Mouse (Mus musculus) limb, embryonic 14.5 days (tissue): ENCODE results near the gene Rrp9. TPM values are rescaled to one million over a fixed set of nuclear protein-coding genes. Genes with fewer than 3 reads are reported as not detected.

ENCODE experiments used
- ATAC-seq: fragments of 200-750 bp; cut with Nextera tagmentation; 2 replicates; pipeline ENCODE4 v1.8.0; 2017; ENCODE audit warnings: low read depth, moderate number of reproducible peaks, moderate TSS enrichment; ENCODE audit not compliant: low FRiP score
- DNase-seq: peaks from one replicate; pipeline ENCODE4 v3.0.0-alpha.2; 2015; ENCODE audit warnings: low spot score
- H3K27ac ChIP-seq: fragments of 300-500 bp; sonication (generic); replicated peaks from 2 replicates; pipeline ENCODE4 v1.5.1; 2014; ENCODE audit warnings: low read depth, mild to moderate bottlenecking, low read length, moderate library complexity, mixed read lengths
- H3K27me3 ChIP-seq: fragments of 300-500 bp; sonication (generic); 2 replicates; pipeline ENCODE4 v1.6.1; 2014; ENCODE audit warnings: low read length, mixed read lengths; ENCODE audit not compliant: control insufficient read depth, insufficient read depth
- H3K36me3 ChIP-seq: fragments of 300-500 bp; sonication (generic); 2 replicates; pipeline ENCODE4 v1.6.1; 2014; ENCODE audit warnings: mild to moderate bottlenecking, low read length, moderate library complexity, mixed read lengths; ENCODE audit not compliant: control insufficient read depth, insufficient read depth
- H3K4me1 ChIP-seq: fragments of 300-500 bp; sonication (generic); 2 replicates; pipeline ENCODE4 v1.6.1; 2014; ENCODE audit warnings: antibody characterized with exemption, low read length, mixed read lengths; ENCODE audit not compliant: control insufficient read depth, insufficient read depth
- H3K4me2 ChIP-seq: fragments of 300-500 bp; sonication (generic); replicated peaks from 2 replicates; pipeline ENCODE4 v1.6.1; 2014; ENCODE audit warnings: low read depth, mild to moderate bottlenecking, low read length, moderate library complexity; ENCODE audit not compliant: severe bottlenecking
- H3K4me3 ChIP-seq: fragments of 300-500 bp; sonication (generic); replicated peaks from 2 replicates; pipeline ENCODE4 v1.5.1; 2014; ENCODE audit warnings: low read length
- H3K9ac ChIP-seq: fragments of 300-500 bp; sonication (generic); 2 replicates; pipeline ENCODE4 v1.6.1; 2014; ENCODE audit warnings: mild to moderate bottlenecking, low read depth, low read length, moderate library complexity; ENCODE audit not compliant: severe bottlenecking
- H3K9me3 ChIP-seq: fragments of 300-500 bp; sonication (generic); 2 replicates; pipeline ENCODE4 v1.6.1; 2016; ENCODE audit warnings: low read length; ENCODE audit not compliant: control insufficient read depth
- POLR2A ChIP-seq: fragments of 200-500 bp; IDR thresholded peaks from 2 replicates; pipeline ENCODE4 v1.8.0; 2012; ENCODE audit warnings: inconsistent platforms, mild to moderate bottlenecking, moderate library complexity, borderline replicate concordance; ENCODE audit not compliant: insufficient read depth, insufficient read length; ENCODE audit errors: extremely low read depth
- WGBS: fragments of 180-500 bp; shearing (Covaris S2); extraction: QIAGEN DNeasy Blood & Tissue Kit; methylation state at CpG from one replicate; pipeline ENCODE4 v1.1.7; 2014; 5-methylcytosine and 5-hydroxymethylcytosine counted together
- polyA plus RNA-seq, 2 experiments: library from polyadenylated mRNA; depleted of rRNA in 1 of 2; stranded (reverse) in 1 of 2; unstranded in 1 of 2; fragments of >200 nt; fragmentation: Nextera tagmentation in 1 of 2; extraction: Ambion mirVana in 1 of 2; gene quantifications; 2 replicates each; pipeline versions ENCODE4 v1.2.1 to v1.2.3; 2012 to 2014

The Rrp9 gene
- polyA plus RNA-seq, 2 experiments: 42.7 to 44.2 TPM

GRCm38 (mm10) chr9:106456325-106457162 lies 19.2 kb upstream of the Rrp9 start:
- Histone ChIP-seq H3K9me3 (no peaks in the 10 kb centered on the region), H3K4me3 (peak overlapping the region; percentile 71; the same call in 1 of the 2 replicates), H3K27me3 (no peaks in the 10 kb centered on the region), H3K36me3 (peaks cover 15% of the 10 kb centered on the region), H3K4me2 (peak overlapping the region; percentile 90), H3K4me1 (peaks cover 42% of the 10 kb centered on the region), H3K9ac (peak overlapping the region; percentile 70), H3K27ac (peak overlapping the region; percentile 52; the same call in 1 of the 2 replicates)
- 41% methylated on average over 14 of the region's 15 CpGs for WGBS
- TF ChIP-seq POLR2A: no peak
- DNase-seq: peak; percentile 56
- peak; percentile 42 for ATAC-seq

DNA sequence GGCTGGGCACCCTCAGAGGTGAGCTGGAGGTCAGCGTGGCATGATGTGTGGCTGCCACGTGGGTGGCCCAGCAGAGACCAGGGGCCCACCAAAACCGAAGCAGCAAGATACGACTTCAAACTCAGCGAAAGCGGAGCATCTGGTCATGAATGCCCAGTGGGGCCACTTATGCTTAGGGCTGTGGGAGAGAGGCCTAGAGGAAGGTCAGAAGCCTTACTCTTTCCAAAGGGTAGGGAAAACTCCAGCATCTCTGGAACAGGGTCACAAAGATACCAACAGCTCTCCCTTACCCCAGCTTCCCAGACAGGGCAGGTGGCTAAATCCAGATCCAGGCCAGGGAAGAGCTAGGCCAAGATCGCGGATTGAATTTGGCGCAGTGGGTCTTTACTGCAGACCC lies 18.6 kb upstream of the Rrp9 start:
- no peak for TF ChIP-seq POLR2A
- no peak for DNase-seq
- Histone ChIP-seq H3K27ac (0 out of 2 replicates have a peak overlapping the region, but pooled peaks have one; percentile 33), H3K36me3 (peaks cover 21% of the 10 kb centered on the region), H3K27me3 (no peaks in the 10 kb centered on the region), H3K9ac (peak overlapping the region; percentile 70), H3K4me2 (peak overlapping the region; percentile 90), H3K9me3 (no peaks in the 10 kb centered on the region), H3K4me3 (0 out of 2 replicates have a peak overlapping the region, but pooled peaks have one; percentile 5), H3K4me1 (peaks cover 42% of the 10 kb centered on the region)
- 50% methylated on average over 9 of the region's 9 CpGs for WGBS
- ATAC-seq: 0 out of 2 replicates have a peak, but pooled peaks have one; percentile 0

DNA sequence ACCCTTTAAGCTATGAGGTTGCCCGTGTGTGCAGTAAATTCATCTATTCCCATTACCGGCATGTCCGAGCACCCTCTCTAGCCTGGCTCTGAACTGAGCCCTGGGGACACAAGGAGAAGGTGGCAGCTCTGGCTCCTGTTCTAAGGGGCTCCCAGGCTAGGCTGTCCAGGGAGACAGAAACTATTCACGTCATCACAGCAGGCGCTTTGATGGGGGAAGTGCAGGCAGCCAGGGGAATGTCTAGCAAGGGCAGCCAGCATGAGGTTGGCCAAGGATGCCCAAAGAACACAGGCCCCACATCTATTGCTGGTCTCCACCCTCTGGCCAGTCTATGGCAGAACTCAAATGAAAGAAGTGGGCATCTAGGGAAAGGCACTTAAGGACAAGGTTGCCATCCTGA lies 17.8 kb upstream of the Rrp9 start:
- no peak for DNase-seq
- no peak for ATAC-seq
- Histone ChIP-seq H3K27ac (no peak overlapping the region), H3K4me3 (no peak overlapping the region), H3K9ac (no peak overlapping the region), H3K36me3 (peaks cover 26% of the 10 kb centered on the region), H3K4me2 (no peak overlapping the region), H3K4me1 (peaks cover 35% of the 10 kb centered on the region), H3K9me3 (no peaks in the 10 kb centered on the region), H3K27me3 (no peaks in the 10 kb centered on the region)
- WGBS: 72% methylated on average over 5 of the region's 5 CpGs
- no peak for TF ChIP-seq POLR2A

DNA sequence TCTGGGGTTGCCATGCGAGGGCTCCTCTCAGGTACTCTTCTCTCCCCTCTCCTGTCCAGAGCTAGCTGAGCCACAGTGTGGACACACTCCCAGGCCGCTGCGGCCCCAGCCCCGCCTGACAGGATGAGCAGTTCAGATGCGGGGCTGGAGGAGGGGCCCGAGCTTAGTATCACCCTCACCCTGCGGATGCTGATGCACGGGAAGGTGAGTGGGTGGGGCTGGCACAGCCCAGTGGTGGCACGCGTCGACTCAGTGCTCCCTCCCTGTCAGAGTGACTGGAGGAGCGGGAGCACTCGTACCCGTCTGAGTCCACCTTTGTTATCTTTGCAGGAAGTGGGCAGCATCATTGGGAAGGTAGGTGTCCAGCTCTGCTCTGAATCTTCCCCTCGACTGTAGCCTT lies 15.8 kb upstream of the Rrp9 start:
- Histone ChIP-seq H3K27ac (no peak overlapping the region), H3K36me3 (peaks cover 41% of the 10 kb centered on the region), H3K4me2 (no peak overlapping the region), H3K9me3 (no peaks in the 10 kb centered on the region), H3K4me1 (peaks cover 30% of the 10 kb centered on the region), H3K4me3 (no peak overlapping the region), H3K9ac (no peak overlapping the region), H3K27me3 (no peaks in the 10 kb centered on the region)
- WGBS: 82% methylated on average over 15 of the region's 15 CpGs
- no peak for DNase-seq
- no peak for TF ChIP-seq POLR2A
- ATAC-seq: no peak

- Histone ChIP-seq H3K9ac (no peak overlapping the region), H3K4me3 (no peak overlapping the region), H3K36me3 (peaks cover 41% of the 10 kb centered on the region), H3K4me2 (no peak overlapping the region), H3K4me1 (peaks cover 24% of the 10 kb centered on the region), H3K9me3 (no peaks in the 10 kb centered on the region), H3K27ac (no peak overlapping the region), H3K27me3 (no peaks in the 10 kb centered on the region)
- WGBS: 70% methylated on average over 18 of the region's 18 CpGs
- no peak for ATAC-seq
- no peak for DNase-seq
- TF ChIP-seq POLR2A: no peak
These were observed 15.2 kb upstream of the Rrp9 start for GRCm38 (mm10) chr9:106460401-106461025.
